Mouse (Mus musculus): Measurements from ENCODE around the gene Zcchc14.
"Not testable (repeated sequence)": the region's sequence is repeated elsewhere in the genome, so short reads cannot be mapped to it uniquely, and the experiment has no call there.

Gene Zcchc14

DNA sequence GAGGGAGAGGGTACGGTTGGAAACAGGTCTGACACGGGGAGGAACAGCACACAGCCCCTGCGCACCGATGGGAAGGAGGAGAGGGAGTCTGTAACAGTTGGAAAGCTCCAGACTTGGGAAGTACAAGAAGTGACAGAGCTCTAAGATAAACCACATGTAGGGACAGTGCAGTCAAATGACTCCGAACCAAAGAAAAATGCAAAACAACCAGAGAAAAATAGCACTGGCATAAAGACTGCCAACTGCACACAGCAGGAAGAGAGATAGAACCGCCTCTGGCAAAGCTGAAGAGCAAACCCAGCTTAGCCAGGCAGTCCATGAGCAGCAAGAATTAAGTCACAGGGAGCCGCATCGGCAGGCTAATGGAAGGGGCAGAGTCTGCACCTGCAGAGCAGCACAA is 29.7 kb downstream of the Zcchc14 start:
- DNase-seq (ENCODE audit: low spot score in 2 of 2): no peak

DNA sequence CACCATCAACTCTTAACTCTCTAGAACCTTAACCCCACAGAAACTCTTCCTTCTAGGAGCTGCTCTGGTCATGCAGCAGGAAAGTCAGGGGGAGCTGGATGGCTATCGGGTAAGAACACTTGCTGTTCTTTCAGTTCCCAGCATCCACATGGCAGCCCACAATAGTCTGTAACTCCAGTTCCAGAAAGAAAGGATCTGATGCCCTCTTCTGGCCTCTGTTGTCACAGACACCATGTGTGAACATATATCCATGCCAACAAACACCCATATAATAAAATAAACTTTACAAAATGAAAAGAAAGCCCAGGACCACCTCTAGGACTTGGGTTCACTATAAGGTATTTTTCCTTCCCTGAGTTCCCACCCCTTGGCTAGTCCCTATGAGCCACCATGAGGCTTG is 30.8 kb downstream of the Zcchc14 start:
- no peak for DNase-seq (ENCODE audit: low spot score in 2 of 2)

DNA sequence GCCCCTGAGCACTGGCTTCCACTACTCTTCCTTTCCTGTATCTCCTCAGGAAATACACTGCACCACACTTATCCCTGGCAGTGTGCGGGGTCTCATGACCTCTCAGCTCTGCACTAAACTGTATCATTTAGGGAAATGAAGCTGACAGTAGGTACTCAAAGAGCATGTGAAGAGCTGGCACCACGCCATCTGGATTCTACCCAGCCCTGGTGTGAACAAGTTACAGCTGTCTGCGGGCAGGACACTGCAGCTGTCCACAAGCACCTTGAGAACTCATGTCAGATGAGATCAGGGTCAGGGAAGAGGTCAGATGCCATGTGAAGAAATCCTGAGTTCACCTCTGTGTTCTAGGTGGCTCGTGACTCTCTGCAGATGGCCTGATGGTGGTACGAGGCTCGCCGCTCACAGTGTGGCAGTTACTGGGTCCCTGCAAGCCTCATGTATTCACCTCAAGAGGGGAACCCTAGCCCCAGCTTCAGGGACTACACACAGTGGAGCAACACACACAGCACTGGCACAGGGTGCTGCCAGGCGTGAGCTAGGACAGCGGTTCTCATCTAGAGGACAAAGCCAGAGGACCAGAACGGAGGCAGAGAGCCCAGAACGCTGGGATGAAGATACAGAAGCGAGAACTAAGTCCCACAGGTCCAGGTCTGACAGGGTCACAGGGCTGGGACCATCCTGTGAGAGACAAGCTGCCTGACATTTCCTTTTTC is 31.7 kb downstream of the Zcchc14 start:
- DNase-seq (ENCODE audit: low spot score in 2 of 2): no peak

DNA sequence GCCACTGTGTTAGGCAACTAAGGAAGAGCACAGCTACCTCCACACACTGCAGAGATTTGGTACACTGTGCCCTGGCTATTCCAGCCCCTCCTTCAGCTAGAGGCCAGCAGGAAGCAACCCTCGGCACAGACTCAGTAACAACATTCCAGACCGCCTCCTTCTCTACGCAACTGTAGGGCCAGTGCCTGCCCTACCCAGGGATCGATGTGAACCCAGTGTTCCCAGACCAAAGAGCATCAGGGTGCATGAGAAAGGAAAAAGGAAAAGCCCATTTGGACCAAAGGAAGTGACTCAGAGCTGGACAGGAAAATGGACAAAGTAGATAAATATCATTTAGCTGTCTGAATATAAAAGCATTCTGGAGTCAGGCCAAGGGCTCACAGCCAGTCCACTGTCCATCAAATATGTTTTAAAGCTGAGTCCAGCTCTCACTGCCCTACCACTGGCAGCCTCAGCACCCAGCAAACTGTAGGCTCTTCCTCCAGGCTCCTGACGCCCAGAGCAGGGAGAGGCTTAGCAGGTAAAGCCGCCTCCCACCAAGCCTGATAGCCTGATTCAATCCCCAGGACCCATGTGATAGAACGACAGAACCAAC is 33.2 kb downstream of the Zcchc14 start:
- DNase-seq (ENCODE audit: low spot score in 2 of 2): no peak

DNA sequence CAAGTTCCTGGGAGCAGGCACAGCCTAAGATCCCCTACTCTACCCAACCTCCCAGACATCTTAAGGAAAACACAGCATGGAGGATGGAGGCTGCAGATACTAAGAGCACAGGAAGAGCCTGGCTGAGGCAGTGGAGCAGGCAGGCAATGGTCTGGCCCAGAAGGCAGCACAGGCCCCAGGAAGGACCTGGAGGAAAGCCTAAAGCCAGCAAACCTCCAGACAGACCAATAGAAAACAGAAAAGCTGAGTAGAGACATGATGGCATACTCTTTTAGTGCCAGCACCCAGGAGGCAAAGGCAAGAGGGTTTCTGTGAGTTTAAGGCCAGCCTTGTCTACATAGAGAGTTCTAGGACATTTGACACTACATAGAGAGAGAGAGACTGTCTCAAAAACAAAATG is 39.3 kb downstream of the Zcchc14 start:
- DNase-seq (ENCODE audit: low spot score in 2 of 2): no peak

DNA sequence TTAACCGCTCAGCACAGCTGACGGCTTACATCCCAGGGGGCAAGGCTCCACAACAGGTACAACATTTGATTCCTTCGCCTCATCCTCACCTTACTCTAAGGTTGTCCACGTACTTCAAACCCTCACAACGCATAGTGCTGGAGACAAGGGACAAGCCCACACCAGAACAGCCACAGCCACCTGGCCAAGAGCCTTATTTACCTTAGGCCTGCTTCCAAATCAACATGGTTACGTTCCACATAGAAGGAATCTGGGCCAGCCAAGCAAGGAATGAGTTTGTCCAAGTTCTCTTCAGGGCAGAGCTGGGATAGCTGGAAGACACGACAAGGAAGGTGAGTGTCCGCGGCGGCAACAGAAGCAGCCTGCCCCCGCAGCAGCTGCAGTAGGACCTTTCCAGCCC is 42.8 kb downstream of the Zcchc14 start:
- DNase-seq (ENCODE audit: low spot score in 2 of 2): no peak

DNA sequence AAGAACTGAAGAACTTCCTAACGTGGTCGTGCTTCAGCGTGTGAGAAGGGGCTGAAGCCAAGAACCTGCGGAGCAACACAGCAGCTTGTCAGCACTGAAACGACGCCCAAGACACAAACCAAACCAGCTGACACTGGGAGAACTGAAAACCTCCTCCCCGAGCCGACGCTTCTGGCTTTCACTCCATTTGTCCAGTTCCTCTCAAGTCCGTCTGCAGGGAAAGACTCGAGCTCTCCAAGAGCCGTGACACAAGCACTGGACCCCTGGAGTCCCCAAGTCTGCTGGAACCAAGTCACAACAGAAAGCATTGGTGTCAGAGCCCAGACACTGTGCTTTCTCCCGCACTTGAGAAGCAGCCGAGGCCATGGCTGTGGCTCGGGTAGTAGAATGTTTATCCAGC is 43.5 kb downstream of the Zcchc14 start:
- no peak for DNase-seq (ENCODE audit: low spot score in 2 of 2)

DNA sequence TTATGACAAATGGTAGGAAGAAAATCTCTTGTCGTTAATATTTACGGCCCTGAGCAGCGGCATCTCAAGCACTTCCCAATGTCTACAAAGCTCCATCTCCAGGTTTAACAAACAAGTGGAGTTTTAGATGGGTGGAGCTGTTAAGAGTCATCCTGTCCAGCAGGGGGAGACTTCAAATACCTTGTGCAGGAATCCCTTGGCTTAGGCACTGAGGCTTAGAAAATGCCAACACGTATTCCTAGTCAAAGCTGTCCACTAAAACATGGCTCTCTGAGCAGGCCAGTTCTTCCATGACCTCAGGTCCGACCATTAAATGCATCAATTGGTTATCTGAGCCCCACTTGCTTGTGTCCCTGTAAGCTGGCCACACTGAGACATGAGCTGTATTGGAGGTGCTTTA is 45.0 kb downstream of the Zcchc14 start:
- DNase-seq (ENCODE audit: low spot score in 2 of 2): no peak

DNA sequence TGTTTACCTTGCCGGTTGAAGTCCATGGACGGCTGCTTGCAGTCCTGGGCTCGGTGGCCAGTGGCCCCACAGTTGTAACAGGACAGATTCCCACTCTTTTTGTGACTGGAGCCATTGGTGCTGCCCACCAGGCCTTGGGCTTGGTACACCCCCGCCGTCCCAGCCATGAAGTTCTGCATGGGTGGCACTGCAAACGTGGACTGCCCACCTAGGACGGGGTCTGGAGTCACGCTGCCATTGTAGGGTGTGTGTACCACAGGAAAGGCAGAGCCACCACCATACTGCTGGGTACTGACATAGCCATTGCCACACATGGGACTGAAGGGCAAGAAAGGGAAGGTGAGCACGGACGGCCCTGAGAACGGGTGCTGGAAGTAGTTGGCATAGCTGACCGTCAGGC is 48.9 kb downstream of the Zcchc14 start:
- DNase-seq (ENCODE audit: low spot score in 2 of 2): no peak

DNA sequence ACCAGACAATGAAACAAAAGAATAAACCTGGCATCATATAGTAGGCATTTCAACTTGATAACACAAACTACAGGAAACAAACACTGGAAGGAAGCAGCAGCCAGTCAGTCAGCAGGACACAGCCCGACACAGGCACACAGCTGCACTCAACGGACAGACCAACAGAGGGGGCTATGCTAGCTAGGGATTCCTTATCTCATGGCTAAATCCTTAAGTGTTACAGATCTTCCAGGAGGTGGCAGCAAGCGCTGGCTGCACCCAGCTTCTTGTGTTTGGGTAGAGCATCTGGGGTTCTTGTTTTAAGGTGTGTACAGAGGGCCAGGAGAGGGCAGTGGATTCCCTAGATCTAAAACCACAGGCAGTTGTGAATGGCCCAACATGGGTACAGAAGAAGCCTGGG is 49.8 kb downstream of the Zcchc14 start:
- DNase-seq (ENCODE audit: low spot score in 2 of 2): peak; percentile 83 to 86

DNA sequence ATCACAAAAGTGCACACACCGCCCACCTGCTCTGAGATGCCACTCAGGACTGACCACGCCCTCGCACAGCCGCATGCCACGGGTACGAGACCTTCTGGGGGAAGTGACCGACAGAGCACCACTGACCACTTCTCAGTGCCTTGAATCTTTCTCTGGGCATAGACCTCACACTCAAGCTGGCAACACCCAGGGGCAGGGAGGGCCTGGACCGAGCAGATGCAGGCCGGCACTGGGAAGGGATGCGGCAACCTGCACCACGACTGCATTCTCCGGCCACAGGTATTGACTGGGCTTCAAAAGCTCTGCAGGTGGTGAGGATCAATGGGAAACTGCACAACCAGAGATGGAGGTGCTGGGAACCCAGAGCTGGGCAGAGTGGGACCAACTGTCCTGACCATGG is 50.3 kb downstream of the Zcchc14 start:
- no peak for DNase-seq (ENCODE audit: low spot score in 2 of 2)

DNA sequence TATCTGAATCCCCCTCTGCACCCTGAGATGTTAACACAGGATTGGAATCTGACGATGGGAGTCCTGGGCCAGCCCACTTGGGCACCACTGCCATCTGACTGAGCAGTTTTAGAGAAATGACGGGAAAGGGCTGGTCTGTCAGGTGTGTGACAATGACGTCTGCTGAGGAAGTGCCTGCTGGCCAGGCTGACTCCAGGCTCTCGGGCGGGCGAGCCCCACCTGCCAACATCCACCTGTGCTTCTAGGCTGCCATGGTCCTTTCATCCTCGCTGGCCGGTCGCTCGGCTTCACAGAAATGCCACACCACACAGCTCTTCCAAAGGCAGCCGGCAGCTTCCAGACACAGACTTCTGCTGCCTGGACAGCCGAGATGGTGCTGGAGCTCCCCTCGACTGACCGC is 52.9 kb downstream of the Zcchc14 start:
- no peak for DNase-seq (ENCODE audit: low spot score in 2 of 2)

DNA sequence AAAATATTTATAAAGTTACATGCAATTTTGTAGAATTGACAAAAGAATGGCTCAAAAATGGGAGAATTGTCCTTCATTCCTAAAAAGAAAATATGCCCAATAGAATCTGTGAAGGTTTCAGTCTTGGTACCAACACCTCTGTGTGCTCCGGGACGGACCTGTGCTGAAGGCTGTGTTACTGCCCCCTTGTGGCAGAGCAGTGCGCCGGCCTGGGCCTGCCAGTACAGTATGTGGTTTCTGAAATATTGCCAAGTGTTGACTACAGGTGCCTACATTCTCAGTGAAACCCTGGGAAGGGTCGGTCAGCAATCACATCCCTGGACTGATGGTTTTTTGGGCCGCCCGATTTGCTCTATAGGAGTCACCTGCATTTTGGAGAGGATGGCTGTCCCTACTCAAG is 53.8 kb downstream of the Zcchc14 start:
- peak; percentile 74 to 86 for DNase-seq (ENCODE audit: low spot score in 2 of 2)

DNA sequence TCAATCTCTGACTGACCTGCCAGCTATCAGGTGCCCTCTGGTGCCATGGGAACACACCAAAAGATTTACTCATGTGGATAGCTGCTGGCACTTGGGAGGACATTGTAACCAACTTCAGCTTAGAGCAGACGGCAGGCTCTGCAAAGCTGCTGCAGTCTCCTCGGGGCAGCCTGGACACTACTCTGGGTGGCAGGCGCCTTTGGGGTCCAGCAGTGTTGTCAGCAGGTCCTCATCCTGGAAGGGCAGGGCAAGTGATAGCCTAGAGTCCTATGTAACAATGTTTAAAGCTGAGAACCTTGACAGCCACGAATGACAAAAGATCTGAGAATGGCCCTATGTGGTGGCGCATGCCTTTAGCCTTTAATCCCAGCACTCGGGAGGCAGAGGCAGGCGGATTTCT is 54.5 kb downstream of the Zcchc14 start:
- DNase-seq (ENCODE audit: low spot score in 2 of 2): no peak

DNA sequence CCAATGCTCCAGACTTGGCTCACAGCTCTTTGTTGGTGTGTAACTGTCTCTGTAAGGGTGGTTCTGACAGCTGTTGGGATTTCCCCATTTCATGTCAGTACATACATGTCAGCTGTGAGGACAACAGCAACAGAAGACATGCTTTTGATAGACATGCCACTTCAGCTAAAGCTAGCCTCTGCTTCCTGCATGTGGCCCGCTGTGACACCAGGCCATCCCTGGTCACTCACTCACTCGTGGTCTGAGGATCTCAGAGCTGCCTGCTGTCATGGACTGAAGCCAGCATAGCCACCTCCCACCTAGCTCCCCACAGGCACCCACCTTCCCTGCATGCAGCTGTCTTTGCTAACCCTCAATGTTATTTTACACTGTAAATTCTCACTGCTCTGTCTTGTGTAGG is 55.2 kb downstream of the Zcchc14 start:
- not testable (repeated sequence) for DNase-seq (ENCODE audit: low spot score in 2 of 2)

DNA sequence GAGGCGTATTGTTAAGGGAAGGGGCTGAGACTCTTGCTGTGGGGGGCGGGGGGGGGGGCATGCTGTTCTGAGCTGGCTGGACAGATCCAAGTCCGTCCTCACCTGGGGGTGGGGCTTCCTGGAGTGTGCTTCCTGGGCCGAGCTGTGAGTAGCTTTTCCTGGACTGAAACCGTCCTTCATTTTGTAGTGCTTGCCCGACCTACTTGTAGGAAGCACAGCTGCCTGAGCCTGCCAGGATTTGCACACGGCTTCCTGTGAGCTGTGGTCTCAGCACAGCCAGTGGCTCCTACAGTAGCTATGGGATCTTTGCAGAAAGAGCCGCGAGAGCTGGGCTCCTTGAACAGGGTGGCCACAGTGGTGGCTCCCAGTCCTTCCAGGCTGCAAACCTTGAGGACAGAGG is 58.7 kb downstream of the Zcchc14 start:
- DNase-seq (ENCODE audit: low spot score in 2 of 2): peak in 1 of 2 experiments; percentile 53

DNA sequence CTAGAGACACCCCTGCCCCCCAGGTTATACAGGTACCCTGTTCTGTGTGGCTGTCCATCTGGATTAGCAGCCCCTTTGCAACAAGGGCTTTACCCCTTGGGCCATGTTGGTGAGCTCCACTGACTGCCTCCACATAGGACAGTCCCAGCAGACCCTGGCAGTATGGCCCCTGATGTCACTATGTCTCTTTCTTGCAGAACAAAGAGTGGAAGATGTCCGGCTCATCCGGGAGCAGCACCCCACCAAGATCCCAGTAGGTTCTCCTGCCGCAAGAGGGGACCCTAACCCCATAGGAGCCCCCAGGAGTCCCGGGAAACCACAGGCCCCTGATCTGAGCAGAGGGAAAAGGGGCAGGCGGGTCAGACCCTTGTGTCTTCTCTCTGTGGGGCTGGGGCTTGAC is 59.4 kb downstream of the Zcchc14 start:
- DNase-seq (ENCODE audit: low spot score in 2 of 2): no peak

DNA sequence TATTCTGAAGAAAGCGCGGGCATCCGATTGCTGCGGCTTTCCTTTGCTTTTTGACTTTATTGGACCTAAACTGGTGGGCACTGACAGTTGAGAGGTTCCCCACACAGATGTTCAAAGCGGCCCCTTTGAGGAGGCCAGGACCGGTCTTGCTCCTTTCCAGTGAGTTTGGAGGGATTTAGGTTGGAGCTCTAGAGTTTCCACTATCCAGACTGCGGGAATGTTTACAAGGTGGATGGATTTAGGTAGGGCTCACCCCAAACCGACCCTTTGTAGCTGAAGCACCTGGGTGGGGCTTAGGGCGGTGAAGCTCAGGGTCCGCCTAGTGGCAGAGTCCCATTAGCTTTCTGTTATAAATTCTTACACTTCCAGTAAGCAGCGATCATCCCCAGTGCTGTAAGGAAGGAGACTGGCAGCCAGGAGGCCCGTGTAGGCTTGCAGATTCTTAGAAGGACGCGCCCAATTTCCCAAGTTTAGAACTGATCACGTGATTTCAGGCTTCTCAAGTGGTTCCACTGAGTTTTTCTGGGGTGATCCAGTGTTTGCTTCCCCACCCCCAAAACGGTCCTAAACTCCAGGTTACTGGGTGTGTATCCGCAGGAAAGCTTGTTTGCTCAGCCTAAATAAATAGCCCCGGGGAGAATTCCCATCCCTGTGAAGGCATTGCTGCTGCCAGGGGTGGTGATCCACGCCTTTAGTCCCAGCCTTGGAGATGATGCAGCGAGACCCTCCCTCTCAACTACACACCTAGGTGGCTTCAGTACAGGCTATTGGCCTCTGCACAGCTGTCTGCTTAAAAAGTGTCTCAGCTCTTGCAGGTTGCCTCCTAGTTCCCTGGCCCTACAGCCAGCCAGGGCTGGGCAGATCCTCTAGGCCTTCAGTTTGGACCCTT is 61.3 kb downstream of the Zcchc14 start:
- DNase-seq (ENCODE audit: low spot score in 2 of 2): no peak

DNA sequence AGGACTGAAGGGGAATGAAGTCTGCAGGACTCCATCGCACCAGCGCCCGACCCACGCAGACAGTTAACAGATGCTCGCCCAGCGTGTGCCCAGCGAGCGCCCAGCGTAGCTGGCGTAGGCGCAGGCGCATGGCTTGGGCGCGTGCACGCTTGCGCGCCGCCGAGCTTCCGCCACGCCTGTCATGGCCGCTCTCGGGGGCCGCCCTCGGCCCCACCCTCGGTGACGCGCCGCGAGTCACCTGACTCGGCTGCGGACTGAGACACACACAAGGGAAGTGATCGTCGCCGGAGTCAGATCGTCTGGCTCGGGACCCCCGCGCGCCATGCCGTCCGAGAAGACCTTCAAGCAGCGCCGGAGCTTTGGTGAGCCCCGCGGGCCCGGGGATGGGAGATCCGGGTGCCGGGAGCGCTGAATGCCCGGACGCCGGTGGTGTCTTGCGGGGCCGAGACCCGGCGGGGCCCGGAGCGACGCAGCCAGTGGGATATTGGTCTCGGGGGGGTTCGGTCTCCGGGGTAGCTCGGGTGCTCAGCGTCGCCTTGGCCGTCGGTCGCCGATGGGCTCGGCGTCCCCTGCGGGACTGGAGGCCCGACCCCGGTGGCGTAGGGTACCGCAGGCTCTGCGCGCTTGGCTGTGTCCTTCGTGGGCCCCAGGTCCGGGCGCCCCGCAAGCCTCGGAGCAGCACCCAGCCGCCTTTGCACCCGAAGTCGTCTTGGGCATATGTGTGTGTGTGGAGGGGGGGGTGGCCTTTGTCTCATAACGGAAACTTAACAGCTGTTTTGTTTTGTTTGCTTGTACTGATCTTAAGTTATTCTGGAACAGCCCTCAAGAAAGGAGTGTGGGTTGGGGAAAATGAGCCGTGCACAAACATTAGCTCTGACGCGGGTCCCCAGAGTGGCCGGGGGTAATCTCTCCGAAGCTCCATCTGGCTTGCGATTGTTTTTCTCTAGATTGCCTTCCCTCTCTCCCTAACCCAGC is 62.2 kb downstream of the Zcchc14 start, which contains the start of gene Map1lc3b:
TSS of gene Map1lc3b (plus strand) at position 159 of the 975 bp plus-strand sequence.
- peak; percentile 97 for DNase-seq (ENCODE audit: low spot score in 2 of 2)

DNA sequence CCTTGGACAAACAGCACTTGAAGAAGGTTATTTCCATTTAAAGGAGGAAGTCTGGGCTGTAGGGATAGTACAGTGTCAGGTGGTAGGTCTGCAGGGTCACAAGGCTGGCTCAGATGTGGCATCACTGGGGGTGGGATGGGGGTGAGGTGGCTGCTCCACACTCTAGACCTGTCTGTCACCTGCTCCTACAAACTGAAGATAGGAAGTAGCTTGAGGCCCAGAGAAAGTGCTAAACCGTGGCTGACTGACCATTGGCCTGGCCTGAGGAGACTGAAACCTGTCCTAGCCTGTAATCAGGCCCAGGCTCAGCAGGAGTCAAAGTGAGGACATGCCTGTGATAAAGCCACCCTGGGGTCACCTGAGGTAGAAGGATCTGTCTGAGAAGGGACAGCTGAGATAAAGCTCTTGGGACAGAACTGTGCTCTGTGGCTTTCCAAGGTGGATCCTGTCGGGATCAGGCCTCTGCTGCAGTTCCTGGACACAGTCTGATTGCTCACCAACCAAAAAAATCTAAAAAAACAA is 63.4 kb downstream of the Zcchc14 start:
- no peak for DNase-seq (ENCODE audit: low spot score in 2 of 2)

DNA sequence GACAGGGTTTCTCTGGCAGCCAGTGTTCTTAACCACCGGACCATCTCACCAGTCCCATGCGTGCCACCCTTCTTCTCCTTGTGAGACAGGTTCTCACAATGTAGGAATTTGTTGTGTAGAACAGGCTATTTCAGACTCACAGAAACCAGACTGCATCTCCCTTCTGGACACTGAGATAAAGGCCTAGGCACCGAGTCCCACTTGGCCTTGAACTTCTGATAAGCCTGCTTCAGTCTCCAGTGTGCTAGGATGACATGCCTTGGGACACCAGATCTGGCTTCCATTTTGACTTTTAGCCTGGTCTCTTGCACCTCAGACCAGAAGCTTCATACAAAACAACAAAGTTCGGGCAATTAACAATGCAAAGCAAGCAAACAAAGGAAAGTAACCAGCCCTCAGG is 64.0 kb downstream of the Zcchc14 start:
- DNase-seq (ENCODE audit: low spot score in 2 of 2): no peak
